Mouse (Mus musculus) layer of hippocampus, adult 8-10 months (tissue): ENCODE measurements around the gene Slc39a5. TPM values are rescaled to one million over a fixed set of nuclear protein-coding genes. Genes with fewer than 3 reads are reported as not detected.

ENCODE experiments used
- DNase-seq, 2 experiments: peaks; one replicate each; pipeline ENCODE4 v3.0.0; 2022; ENCODE audit warnings: low spot score in 2 of 2
- total RNA-seq, 4 experiments: library from RNA; stranded (reverse); gene quantifications; 2 replicates each; pipeline ENCODE4 v1.2.4; 2022

Slc39a5 gene
- total RNA-seq, 4 experiments from 2014 or later: 0.35 to 0.45 (median 0.43) TPM; not detected in 1

DNA sequence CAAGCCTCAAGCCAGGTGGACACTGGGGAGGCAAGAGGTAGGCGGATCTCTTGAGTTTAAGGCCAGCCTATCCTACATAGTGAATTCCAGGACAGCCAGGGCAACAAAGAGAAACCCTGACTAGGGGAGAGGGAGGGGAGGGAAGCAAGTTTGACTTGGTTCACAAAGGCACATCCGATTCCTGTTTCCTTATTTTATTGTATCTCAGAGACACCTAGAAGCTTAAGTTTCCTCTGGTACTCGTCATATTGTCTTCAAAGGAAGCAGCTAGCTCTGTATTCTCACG is 9.5 kb upstream of the Slc39a5 start:
- DNase-seq: no peak

DNA sequence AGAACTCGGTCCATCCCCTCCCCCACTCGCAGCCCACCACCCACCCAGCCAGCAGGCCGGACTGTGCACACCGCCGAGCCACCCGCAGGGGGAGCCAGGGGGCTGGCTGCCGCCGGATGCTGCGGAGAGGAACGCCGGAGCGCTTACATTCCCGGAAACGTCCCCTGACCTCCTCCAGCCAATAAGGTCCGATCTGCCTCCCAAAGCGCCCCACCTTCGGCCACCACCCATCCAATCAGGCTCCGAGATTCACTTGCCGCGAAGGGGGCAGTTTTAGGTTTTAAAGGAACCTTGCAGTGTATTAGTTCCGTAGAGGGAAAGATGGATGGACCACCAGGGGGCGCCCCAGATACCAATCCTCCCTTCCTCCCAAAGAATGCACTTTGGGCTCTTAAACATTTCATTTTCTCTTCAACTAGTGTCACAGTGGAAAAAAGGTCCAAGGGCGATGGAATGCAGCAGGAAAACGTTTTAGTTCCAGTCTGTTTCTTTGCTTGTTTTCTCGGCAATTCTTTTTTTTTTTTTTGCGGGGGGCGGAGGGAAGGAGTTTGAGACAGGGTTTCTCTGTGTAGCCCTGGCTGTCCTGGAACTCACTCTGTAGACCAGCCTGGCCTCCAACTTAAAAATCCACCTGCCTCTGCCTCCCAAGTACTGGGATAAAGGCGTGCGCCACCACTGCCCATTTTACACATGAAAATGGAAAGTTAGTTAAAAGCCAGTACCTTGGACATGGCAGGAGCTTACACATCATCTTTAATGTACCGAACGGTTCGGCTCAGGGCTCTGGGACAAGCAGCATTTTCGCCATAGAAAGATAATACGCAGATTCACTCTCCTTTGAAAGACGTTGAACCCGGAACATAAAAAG is 8.9 kb upstream of the Slc39a5 start:
- peak; percentile 97 to 99 for DNase-seq

DNA sequence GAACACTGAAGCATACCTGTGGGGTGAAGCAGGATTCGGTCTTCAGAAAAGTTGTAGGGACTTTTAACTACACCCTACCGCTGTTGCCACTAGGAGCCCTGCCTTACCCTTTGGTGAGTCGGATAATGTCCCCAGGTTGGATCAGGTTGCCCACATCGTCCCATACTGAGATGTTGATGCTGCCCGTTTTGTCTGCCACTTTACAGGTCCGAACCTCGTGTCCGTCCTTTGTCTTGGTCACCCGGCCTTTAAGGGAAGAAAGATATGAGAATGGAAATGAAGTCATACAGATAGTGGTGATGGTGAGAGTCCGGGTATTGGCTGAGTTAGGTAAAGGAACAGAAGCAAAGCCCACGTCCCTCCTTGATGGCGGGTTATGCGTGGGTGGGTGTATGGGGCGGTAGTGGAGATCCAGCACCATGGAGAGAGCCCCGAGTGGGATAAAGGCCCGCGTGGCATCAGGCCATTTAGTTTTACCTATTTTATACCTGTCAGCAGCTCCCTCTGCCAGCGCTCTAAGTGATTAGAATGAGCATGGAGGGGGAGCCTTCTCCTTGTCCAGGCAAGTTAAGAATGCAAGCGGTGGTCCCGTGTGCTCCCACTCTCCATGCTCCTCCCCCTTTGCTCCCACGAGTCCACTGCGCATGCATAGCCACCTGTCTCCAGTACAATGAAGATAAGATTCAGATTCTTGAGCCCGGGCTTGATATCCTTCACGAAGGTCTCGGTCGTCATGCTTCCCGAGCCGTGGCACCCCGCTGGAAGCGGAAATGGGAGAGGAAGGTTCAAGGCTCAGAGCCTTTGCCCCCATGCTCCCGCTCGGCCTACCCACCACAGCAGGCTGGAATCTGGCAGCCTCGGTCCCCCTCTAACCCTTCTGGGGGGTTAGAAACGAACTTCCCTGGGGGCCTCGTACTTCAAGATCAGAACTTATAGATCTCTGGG is 7.8 kb upstream of the Slc39a5 start:
- peak in 1 of 2 experiments; percentile 50 for DNase-seq

DNA sequence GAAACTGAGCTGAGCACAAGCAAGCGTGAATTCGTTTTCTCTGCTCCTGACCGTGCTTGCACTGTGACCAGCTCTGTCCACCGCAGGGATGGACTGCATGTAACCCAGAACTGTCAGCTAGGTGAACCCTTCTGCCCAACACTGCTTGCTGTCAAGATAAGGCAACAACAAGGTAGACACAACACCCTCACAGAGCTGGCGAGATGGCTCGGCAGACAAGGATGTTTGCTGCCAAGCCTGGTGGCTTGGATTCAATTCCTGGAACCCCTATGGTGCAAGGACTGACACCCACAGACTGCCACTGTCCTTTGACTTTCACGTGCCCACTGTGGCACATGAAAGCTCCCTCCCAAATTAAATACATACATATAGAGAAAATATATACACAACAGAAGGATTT is 2.9 kb upstream of the Slc39a5 start:
- DNase-seq: no peak

DNA sequence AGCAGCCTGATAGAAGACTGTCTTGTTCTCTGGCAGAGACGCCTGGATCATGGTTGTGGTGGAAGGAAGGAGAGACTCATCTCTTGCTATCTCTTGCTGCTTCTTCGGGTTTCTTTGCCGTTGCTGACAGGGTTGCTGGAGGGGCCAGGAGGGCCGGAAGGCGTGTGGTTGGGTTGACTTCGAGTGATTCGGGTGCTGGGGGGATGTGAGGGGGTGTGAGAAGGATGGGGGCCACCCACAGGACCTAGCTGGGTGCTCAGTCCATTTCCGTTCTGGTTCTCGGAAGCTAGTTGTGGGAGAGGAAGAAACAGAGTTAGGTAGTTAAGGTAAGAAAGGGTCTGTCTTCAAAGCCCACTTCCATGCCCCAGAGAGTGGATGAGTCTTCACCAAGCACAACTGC is 609 bp upstream of the Slc39a5 start:
- DNase-seq: no peak

DNA sequence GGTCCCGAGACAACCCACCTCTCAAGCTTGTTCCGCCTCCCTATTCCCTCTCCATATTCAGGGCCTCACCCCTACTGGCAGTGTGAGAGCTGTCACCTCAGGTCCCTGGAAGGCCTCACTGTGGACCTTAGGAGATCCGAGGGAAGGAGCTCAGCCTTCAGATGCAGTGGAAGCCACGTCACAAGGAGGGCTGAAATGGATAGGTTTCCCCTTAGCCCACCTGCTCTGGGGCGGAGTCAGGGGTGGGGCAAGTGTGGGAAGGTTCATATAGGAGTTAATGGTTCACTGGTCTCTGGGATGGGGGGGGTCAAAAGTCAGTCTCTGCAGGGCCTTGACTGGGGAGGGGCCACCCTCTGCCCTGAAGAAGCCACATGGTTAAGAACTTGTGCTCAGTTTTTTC is 691 bp downstream of the Slc39a5 start:
- DNase-seq: no peak

DNA sequence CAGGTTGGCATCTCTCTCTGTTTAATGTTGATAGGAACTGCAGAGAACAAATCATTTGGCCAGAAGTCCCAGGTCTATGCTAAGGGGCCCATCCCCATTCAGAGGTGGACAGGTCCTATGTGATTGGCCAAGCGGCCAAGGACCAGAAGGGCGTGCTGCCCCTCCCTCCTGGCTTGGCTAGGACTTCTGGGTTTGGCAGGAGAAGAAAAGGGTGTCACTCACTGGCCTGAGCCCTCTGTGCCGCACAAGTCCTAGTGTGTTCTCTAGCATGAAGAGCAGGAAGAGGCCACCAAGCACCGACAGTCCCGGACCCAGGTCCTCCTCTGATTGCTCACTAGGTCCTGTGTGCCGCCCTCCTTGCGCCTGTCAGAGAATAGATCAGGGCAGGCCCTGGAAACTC is 3.6 kb downstream of the Slc39a5 start:
- no peak for DNase-seq

DNA sequence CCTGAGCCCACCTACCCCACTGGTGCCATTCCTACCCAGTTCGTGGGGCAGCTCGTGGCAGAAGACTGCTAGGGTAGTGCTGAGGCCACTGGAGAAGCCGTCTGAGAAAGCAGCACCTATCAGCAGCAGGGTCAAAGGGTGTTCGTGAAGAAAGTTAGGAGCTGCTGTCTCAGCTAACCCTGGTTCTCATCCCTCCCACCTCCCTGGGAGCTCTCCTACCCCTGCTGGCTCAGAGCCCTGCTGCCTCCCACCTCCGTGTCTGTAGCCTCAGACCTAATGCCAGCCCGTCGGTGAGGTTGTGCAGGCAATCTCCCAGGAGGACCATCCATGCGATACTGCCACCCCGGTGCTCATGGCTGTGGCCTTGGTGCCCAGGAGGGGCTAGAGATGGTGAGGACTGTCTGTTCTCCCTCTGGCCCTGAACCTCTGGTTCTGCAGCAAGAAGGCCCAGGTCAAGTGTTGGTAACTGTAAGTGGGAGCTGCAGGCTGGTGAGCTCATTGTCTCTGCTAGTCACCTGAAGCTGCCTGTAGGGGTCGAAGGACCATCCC is 4.2 kb downstream of the Slc39a5 start:
- DNase-seq: no peak

DNA sequence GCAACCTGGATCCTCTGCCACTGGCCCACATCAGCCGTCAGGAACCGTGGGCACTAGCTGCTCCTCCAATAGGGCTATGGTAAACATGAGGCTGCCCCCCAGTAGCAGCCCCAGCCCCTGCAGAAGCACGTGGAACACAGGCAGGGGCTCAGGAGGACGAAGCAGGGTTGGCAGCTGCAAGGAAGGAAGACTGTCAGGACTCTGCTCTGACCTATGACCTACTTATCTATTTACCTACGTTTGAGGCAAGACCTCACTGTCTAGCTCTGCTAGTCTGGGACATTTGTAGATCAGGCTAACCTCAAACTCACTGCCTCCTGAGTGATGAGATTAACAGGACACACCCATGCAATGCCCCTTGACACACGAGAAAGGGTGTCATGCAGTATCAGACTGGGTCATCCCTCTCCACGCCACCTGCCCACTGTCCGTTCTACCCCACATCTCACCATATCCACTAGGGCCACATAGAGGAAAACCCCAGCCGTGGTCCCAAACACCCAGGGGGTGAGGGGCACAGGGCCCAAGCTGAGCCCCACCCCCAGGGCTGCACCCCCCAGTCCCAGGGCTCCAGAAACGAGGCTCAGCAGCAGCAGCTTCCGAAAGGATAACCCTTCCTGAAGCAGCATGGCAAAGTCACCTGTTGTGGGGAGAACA is 4.9 kb downstream of the Slc39a5 start:
- DNase-seq: no peak

DNA sequence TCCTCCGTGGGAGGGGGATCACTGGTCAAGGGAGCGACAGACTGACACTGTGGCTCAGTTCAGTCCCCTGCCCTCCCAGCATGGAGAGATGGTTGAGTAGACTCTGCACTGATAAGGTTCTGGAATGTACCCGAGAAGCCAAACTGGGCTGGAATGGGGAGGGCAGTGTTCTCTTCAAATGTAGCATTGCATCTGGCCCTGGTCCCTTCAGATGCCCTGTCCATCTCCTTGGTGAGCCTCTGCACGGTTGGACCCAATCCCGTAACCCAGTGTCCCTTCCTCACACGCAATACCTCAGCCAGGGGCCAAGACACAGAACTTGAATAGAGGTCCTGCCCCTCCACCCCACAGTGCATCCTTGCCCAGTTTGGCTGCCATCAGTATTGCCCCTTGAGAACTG is 9.2 kb downstream of the Slc39a5 start:
- DNase-seq: no peak

DNA sequence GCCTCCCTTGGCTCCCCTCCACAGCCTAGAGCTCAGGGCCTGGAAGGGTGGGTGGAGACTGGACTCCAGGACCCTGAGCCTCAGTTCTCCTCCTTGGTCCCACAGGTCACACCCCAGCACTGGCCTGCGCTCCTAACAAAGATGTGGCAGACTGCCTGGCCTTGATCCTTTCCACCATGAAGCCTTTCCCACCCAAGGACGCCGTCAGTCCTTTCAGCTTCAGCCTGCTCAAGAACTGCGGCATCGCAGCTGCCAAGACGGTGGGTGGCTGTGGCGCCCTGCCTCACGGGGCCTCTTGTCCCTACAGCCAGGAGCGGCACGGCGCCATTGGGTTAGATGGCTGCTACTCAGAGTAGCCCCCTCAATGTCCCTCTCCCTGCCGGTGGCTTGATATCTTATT is 10.7 kb downstream of the Slc39a5 start:
- no peak for DNase-seq

DNA sequence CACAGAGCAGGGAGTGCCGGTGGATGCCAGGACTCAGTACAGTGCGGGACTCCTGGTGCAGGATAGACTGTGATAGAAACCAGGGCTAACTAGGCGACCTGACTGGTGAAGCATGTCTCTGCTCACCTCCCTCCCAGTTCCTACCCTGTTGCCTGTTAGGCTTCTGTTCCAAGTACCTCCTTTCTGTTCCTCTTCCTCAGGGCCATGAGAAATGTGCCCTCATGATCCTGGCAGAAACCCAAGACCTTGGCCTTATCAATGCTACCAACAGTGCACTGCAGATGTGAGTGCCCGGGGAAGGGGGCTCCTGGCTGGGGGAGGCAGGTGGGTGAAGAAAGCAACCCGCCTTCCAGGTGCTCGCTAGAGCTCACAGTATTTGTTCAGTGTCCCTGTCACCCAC is 11.5 kb downstream of the Slc39a5 start:
- DNase-seq: no peak

DNA sequence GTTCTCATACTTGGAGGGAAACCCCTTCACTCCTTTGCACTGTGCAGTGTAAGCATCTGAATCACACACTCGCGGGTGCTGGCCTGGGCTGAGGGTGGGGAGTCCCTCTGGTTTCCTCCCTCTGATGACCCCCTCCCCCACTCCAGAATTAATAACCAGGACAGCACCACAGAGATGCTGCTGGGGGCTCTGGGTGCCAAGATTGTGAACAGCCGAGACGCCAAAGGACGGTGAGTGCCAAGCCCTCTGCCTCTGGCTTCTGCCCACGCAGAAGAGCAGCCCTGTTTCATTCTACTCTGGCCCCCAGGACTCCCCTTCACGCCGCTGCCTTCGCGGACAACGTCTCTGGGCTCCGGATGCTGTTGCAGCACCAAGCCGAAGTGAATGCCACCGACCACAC is 12.1 kb downstream of the Slc39a5 start:
- DNase-seq: no peak

DNA sequence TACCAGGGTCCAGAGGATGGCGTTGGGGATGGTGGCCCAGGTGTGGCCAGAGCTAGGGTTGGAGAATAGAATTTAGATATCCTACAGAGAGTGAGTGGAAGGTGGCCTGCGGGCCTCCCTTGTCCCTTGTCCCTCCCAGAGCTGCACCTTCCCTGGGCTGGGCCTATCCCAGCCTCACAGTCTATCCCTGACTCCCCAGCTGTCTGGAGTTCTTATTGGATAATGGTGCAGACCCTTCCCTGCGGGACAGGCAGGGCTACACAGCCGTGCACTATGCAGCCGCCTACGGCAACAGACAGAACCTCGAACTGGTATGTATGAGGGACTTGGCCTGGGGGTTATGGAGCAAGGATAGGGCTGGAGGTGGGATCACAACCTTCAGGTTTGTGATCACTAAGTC is 15.1 kb downstream of the Slc39a5 start:
- no peak for DNase-seq

DNA sequence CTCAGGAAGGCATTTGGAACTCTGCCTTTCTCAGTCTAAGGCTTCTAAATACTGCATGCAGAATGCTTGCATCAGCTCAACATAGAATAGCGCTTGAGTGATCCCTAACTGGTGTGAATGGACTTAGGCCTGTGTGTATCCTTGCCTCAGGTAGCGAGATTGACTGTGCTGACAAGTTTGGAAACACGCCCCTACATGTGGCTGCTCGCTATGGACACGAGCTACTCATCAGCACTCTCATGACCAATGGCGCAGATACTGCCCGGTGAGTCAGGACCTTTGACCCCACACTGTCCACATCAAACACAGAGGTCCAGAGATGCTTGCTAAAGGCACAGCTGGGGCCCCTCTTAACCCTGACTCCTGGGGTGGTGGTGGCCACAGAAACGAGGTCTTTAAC is 18.5 kb downstream of the Slc39a5 start:
- DNase-seq: no peak

DNA sequence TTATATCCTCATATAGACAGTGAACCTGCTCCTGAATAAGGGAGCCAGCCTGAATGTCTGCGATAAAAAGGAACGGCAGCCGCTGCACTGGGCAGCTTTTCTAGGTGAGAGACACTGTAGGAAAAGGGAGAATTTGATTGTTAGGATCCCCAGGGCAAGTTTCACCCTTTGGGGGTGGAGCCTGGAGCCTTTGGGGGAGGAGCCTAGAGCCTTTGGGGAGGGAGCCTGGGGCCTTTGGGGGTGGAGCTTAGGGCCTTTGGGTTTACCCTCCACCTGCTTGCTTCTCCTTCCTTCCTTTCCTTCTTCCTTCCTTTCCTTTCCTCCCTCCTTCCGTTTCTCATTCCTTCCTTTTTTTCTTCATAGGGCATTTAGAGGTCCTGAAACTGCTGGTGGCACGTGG is 20.5 kb downstream of the Slc39a5 start:
- DNase-seq: no peak

DNA sequence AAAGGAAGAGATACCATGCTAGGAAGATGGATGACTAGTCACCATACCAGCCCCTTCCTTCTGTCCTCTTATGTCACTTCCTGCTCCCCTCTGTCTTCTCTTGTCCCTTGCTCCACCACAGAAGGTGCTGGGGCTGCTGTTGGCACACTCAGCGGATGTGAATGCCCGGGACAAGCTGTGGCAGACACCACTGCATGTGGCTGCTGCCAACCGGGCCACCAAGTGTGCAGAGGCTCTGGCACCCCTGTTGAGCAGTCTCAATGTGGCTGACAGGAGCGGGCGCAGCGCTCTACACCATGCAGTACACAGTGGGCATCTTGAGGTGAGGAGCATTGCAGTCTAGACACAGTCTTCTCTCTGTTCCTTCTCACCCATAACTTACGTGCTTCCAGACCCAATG is 21.8 kb downstream of the Slc39a5 start:
- no peak for DNase-seq

DNA sequence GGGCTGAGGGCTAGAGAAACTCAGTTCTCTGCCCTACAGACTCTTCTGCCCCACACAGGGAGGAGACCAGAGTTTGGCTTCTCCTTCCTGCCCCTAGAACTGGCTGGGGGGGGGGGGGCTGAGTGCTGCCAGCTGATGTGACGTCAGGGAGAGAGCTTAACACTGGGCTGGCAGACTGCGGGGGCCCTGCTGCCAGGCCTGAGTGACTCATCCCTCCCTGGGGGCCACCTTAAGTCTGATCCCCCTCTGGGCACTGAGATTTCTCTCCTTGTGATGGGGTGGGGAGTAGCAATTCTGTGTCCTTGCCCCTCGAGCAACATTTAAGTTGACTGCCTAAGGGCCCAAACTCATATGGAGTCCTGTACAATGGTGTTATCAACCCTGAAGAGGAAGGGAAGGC is 22.6 kb downstream of the Slc39a5 start:
- no peak for DNase-seq

DNA sequence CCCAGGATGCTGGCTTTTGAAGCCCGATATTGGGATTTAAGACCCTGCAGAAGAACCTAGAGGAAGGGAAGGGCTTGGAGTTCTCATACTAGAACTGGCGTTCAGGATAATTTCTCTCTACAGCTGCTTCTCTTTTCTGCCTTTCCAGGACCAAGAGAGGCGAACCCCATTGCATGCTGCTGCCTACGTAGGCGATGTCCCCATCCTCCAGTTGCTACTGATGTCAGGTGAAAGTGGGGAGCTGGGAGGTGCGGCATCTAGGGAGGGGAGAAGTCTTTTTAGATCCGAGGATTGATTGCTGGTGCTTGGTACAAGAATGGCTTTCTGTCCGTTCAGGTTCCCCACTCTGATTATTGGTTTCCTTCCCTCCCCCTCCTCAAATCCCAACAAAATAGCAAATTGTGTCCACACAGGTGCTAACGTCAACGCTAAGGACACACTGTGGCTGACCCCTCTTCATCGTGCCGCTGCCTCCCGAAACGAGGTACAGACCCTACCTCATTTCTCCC is 23.0 kb downstream of the Slc39a5 start:
- no peak for DNase-seq

DNA sequence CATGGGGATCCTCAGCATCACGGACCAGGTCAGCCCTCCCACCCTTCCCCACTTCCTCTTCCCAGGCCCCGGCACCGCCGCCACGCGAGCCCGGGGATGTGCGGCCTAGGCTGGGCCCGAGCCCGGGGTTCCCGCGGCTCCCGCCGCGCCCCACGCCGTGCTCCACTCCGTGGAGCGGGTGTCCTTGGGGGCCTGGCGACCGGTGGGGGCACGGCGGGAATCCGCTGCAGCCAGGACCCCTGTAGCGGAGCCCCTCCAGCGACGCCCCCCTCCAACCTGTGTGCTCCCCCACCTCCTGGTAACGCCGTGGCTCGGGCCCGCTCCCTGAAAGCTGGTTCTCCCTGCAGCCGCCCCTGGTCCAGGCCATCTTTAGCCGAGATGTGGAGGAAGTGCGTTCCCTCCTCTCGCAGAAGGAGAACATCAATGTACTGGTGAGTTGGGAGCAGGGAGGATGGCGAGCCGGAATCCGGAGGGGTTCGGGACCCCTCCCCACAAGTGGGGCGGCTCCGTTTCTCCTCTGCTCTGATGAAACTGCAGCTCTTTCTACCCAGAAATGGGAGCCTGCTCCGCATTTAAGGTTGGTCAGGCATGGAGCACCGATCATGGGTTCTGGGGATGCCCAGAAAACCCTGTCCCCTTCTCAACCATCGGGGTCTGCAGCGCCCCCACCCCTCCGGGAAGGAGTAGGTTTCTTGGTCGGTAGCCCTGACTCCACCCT is 23.6 kb downstream of the Slc39a5 start:
- DNase-seq: peak in 1 of 2 experiments; percentile 41
